Mouse (Mus musculus): ENCODE measurements around the gene Cma1.

- TF ChIP-seq CTCF (IDR thresholded peaks at IDR 0.05; ENCODE audit: low read depth), result no peak
- no peak for TF ChIP-seq EP300 (IDR thresholded peaks at IDR 0.05; ENCODE audit: low read depth)
Measured at GRCm38 (mm10) chr14:55940070-55940800, 4.2 kb downstream of the Cma1 start.

Measured in heart, postnatal 0 days (tissue).